In genomic region chr4:3419920-3420499, GRCm38 (mm10) we compare ENCODE assay signal across 9 mouse cellular contexts.
A peak's percentile ranks its signal among the peaks of the same experiment; 100 is the strongest.
DNase-seq lines count a peak whose midpoint lies in the region; ATAC-seq and TF ChIP-seq lines count a peak whose summit lies in the region.
"Had no signal": no experiment of that assay in that cellular context is flagged by ENCODE, and none has a peak within 500 bp of the region (broad histone marks: within the 10 kb centered on the region; RNA-seq: fewer than 3 reads in every experiment).

No protein-coding gene starts in this region.

- H3K9me3 ChIP-seq in ES-Bruce4 (replicated peaks; ENCODE audit: control insufficient read depth, insufficient read depth, low read length, poor library complexity, severe bottlenecking) = no peaks in the 10 kb centered on the region
- peaks cover 37% of the 10 kb centered on the region for H3K9me3 ChIP-seq in midbrain, embryonic 10.5 days (replicated peaks)
- H3K9me3 ChIP-seq: lung, embryonic 15.5 days had no signal

- DNase-seq in heart, postnatal 14 days = peak; percentile 12 to 49
- DNase-seq in heart, postnatal 25 days (ENCODE audit: low spot score) = no peak
- peak; percentile 0 for DNase-seq in brain, embryonic 14.5 days (ENCODE audit: low read depth)
- peak; percentile 4 to 11 for DNase-seq in layer of hippocampus, postnatal 14 days (ENCODE audit: low spot score in 2 of 2)
- DNase-seq in mesoderm, embryonic 11.5 days (ENCODE audit: low read depth, low spot score) = peak; percentile 67
- no peak for DNase-seq in midbrain, embryonic 10.5 days (ENCODE audit: low spot score)

- H3K4me3 ChIP-seq in ES-Bruce4 (ENCODE audit: low read depth, low read length) = no peak overlapping the region
- no peak overlapping the region for H3K4me3 ChIP-seq in midbrain, embryonic 10.5 days
- H3K4me3 ChIP-seq: lung, embryonic 15.5 days had no signal

- no peaks in the 10 kb centered on the region for H3K36me3 ChIP-seq in ES-Bruce4 (ENCODE audit: control insufficient read depth, insufficient read depth, low read length, poor library complexity, severe bottlenecking)
- H3K36me3 ChIP-seq in midbrain, embryonic 10.5 days = no peaks in the 10 kb centered on the region
- H3K36me3 ChIP-seq: lung, embryonic 15.5 days had no signal

- H3K27ac ChIP-seq in ES-Bruce4 (ENCODE audit: insufficient read depth, low read length) = no peak overlapping the region
- no peak overlapping the region for H3K27ac ChIP-seq in midbrain, embryonic 10.5 days (replicated peaks)
- H3K27ac ChIP-seq: lung, embryonic 15.5 days had no signal

- TF ChIP-seq CTCF in ES-Bruce4 (IDR thresholded peaks at IDR 0.05; ENCODE audit: low read depth, low read length) = peak; percentile 11
- TF ChIP-seq CTCF in brain, embryonic 14.5 days (IDR thresholded peaks at IDR 0.05; ENCODE audit: borderline replicate concordance, extremely low read depth, insufficient read depth, insufficient read length) = no peak

- H3K4me1 ChIP-seq in ES-Bruce4 (ENCODE audit: control insufficient read depth, insufficient read depth, low read length) = no peaks in the 10 kb centered on the region
- H3K4me1 ChIP-seq in midbrain, embryonic 10.5 days = no peaks in the 10 kb centered on the region
- H3K4me1 ChIP-seq: lung, embryonic 15.5 days had no signal

- H3K27me3 ChIP-seq in ES-Bruce4 (ENCODE audit: control insufficient read depth, insufficient read depth, low read length, poor library complexity, severe bottlenecking) = no peaks in the 10 kb centered on the region
- H3K27me3 ChIP-seq in midbrain, embryonic 10.5 days (ENCODE audit: low read depth, poor library complexity, severe bottlenecking) = no peaks in the 10 kb centered on the region
- H3K27me3 ChIP-seq: lung, embryonic 15.5 days had no signal

- no peak for TF ChIP-seq EP300 in ES-Bruce4 (IDR thresholded peaks at IDR 0.05; ENCODE audit: insufficient read depth, low read depth, low read length)

- ATAC-seq in hematopoietic stem cell, adult 5-6 weeks (replicated peaks in 1 of 2; ENCODE audit: insufficient read depth in 1 of 2, low FRiP score in 2 of 2, low TSS enrichment in 1 of 2, low read depth in 1 of 2, poor library complexity in 2 of 2, severe bottlenecking in 2 of 2) = peak; percentile 78; a peak in 2 of 4 replicates

- no peak overlapping the region for H3K9ac ChIP-seq in ES-Bruce4 (ENCODE audit: low read depth, poor library complexity, severe bottlenecking)
- H3K9ac ChIP-seq: lung, embryonic 15.5 days had no signal

- intact Hi-C loops in heart, postnatal 14 days (cut with DNase I) = no loop called here
- intact Hi-C loops in heart, postnatal 25 days (cut with DNase I) = no loop called here

- no peak for TF ChIP-seq POLR2A in ES-Bruce4 (IDR thresholded peaks at IDR 0.05; ENCODE audit: insufficient read depth, low read length)
- TF ChIP-seq POLR2A in brain, embryonic 14.5 days (IDR thresholded peaks at IDR 0.05; ENCODE audit: borderline replicate concordance, extremely low read depth, insufficient read depth, insufficient read length, poor library complexity, severe bottlenecking) = no peak

- 38% methylated on average over 3 of the region's 3 CpGs for WGBS in midbrain, embryonic 10.5 days

Comparison
In these comparisons a context has a peak if more than half of its experiments do, and no peak if none do; other contexts are left out.
1. DNase-seq: peak in heart, postnatal 14 days (2 of 2), brain, embryonic 14.5 days (single experiment), layer of hippocampus, postnatal 14 days (2 of 2) and mesoderm, embryonic 11.5 days (single experiment); none in heart, postnatal 25 days (single experiment) and midbrain, embryonic 10.5 days (single experiment).